Mouse (Mus musculus) 3134 (cell line): ENCODE measurements around the gene Gm9508.
"Not testable (repeated sequence)": the region's sequence is repeated elsewhere in the genome, so short reads cannot be mapped to it uniquely, and the experiment has no call there.

Source experiments
- DNase-seq: peaks from one replicate; pipeline ENCODE4 v3.0.0-alpha.2; 2011; ENCODE audit warnings: low spot score; ENCODE audit not compliant: insufficient read length; ENCODE audit errors: extremely low read depth

The Gm9508 gene

DNA sequence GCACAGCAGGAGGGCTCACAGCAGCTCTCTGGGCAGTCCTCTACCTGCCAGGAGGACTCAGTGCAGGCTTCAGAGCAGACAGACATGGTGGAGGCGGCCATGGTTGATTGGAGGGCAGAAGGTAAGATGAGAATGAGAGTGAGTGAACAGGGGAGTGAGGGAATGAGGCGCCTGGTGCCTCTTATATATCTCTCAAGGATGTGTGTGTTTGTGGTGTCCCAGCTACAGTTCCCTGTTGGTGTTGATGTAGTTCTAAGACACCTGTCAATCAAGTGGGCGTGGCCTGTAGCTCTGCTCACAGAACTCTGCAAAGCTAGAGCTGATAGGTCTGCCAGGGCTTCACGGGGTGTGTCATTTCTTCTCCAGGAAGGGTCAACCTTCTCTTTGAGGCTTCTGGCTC, at the start of gene Gm9508:
TSS of gene Gm9508 (minus strand) at position 101 of the 400 bp plus-strand sequence.
- DNase-seq: no peak

GRCm38 (mm10) chr10:77741924-77742688, 45.1 kb upstream of the Gm9508 start, which contains the start of gene Gm18596:
Gm18596 (minus strand) TSS chr10:77742638.
- DNase-seq: not testable (repeated sequence)

GRCm38 (mm10) chr10:77738929-77739328, 41.9 kb upstream of the Gm9508 start:
- no peak for DNase-seq

DNA sequence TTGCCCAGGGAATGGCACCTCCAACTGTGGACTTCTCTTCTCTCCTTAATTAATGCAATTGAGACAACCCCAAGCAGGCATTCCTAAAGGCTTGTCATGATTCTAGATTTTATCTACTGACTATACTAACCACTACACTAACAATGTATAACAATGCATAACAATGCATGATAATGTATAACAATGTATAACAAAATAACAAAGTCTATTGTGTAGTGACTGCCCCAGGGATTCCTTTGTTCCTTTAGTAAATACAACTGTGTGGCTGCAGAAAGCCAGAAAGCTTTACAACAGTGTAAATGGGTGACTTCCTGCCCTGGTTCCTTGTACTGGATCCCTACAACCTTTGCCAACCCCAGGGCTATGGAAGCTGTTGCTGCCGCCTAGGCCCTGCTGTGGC, 38.9 kb upstream of the Gm9508 start:
- DNase-seq: no peak

DNA sequence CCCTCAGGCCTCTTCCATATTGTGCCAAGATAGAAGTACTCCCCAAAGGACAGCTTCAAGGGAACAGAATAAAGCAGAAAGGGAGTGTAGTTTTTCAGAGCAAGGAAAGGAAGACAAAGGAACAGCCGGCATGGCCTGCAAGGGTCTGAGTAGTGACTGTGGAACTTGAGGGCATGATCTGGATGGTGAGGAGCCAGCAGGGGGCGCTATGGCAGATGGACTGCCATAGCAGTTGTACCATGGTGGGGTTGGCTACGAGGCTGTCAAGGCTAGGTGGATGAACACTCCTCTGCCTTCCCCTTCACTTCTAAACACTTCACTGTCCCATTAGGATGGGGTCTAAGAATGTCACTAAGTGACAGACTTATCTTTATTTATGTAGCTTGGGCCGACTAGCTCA, 32.2 kb upstream of the Gm9508 start:
- no peak for DNase-seq

DNA sequence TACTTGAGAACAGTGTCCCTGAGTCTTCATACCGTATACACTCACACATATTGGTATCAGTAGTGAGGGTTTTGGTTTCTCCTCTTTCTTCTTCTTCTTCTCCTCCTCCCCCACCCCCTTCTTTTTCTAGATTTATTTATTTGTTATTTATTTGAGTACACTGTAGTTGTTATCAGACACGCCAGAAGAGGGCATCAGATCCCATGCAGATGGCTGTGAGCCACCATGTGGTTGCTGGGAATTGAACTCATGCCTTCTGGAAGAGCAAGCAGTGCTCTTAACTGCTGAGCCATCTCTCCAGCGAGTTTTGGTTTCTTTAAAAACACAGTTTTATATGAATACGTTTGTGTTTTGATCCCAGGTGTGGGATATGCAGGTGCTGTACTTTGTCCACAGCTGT, 31.2 kb upstream of the Gm9508 start:
- DNase-seq: no peak

DNA sequence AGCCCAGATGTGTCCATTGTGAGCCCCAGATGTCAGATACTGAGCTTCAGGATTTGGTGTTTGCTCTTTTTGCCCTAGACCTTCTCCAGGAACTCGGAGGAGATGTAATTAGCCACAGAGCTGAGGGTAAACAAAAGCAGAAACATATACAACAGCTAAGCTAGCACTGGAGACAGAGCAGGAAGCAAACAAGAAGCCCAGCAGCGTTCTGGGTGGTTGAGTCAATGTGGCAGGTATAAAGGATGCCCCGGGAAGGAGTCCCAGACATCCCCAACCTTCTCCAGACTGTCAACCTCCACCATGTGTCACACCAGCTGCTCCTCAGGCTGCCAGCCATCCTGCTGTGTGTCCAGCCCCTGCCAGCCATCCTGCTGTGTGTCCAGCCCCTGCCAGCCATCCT, 29.2 kb upstream of the Gm9508 start, which contains the start of gene Gm10100:
TSS of gene Gm10100 (plus strand) at position 301 of the 400 bp plus-strand sequence.
- no peak for DNase-seq

GRCm38 (mm10) chr10:77724855-77725254, 27.8 kb upstream of the Gm9508 start:
- no peak for DNase-seq

GRCm38 (mm10) chr10:77720299-77720698, 23.3 kb upstream of the Gm9508 start, which contains the start of gene Krtap12-1:
Krtap12-1 (plus strand) TSS chr10:77720599.
- DNase-seq: not testable (repeated sequence)

- no peak for DNase-seq
These were observed 18.5 kb upstream of the Gm9508 start, which contains the start of gene Gm10142 for GRCm38 (mm10) chr10:77715507-77715906. Gm10142 (plus strand) TSS chr10:77715807.

DNA sequence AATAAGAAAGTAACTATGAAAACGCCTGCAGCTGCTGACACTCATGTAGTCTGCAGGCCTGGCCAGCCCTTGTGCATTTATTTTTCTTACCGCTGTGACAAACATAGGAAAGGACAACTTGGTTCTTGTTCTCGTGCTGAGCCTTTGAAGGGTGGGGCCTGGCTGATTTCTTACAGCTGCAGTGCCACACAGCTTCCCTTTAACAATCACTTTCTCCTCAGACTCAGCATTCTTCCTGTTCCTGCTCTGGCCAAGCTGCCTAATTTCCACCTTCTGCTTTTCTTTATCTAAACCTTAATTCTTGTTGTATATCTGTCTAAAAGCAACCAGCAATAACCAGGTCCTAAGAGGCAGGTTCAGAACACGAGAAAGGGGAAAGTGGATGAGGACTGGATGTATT, 16.7 kb upstream of the Gm9508 start:
- DNase-seq: no peak

- DNase-seq: not testable (repeated sequence)
These were observed 14.1 kb upstream of the Gm9508 start, which contains the start of gene Gm10024 for GRCm38 (mm10) chr10:77711157-77711556. Gm10024 (plus strand) TSS chr10:77711457.

DNA sequence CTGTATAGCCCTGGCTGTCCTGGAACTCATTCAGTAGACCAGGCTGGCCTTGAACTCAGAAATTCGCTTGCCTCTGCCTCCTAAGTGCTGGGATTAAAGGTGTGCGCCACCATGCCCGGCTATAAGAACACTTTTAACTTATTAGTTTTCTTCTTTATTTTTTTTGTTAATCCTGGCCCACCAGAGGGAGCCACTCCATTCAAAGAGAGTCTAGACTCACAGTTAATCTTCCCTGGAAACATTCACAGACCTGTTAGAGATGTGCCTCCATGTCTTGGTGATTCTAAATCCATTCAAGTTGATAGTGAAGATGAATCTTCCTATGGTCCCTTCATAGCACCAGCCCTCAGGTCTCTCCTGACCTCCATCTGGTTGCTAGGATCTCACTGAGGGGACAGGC, 12.8 kb upstream of the Gm9508 start:
- DNase-seq: no peak

GRCm38 (mm10) chr10:77706326-77706725, 9.3 kb upstream of the Gm9508 start, which contains the start of gene Gm10272:
Gm10272 (plus strand) TSS chr10:77706626.
- no peak for DNase-seq

DNA sequence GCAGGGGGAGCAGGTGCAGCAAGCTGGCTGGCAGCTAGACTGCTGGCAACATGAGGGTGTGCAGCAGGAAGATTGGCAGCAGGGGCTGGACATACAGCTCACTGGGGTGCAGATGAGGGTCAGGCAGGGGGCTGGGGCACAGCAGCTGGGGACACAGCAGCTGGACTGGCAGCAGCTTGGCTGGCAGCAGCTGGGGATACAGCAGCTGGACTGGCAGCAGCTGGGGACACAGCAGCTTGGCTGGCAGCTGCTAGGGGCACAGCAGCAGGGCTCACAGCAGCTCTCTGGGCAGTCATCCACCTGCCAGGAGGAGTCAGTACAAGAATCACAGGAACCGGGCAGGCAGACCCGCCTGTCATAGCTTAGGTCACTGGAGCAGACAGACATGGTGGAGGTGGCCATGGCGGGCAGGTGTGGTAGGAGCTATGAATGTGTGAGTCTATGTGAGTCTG, 6.7 kb downstream of the Gm9508 start, which contains the start of gene Gm19402:
TSS of gene Gm19402 (minus strand) at position 402 of the 452 bp plus-strand sequence.
- DNase-seq: not testable (repeated sequence)

GRCm38 (mm10) chr10:77687021-77687420, 10.0 kb downstream of the Gm9508 start:
- DNase-seq: no peak

- no peak for DNase-seq
These were observed 11.0 kb downstream of the Gm9508 start, which contains the start of gene Tspear for GRCm38 (mm10) chr10:77685895-77686664. Tspear (plus strand) TSS chr10:77686569.

DNA sequence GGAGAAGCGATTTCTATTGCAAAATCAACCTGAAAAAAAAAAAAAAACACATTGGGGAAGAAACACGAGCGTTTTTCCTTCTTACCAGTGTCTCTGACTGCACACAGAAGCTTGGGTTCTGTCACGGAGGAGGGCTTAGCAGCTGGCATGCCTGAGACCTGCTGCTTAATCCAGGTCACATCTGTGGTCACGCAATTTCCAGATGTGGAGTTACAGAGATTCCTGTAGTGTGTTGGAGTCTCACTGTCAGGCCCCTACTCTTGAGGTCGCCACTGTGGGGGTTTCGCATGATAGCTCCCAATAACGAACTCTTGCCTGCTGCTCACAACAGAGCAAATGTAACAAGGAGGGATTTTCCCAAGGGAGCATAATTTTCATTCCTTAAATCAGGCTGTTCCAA, 12.9 kb downstream of the Gm9508 start:
- no peak for DNase-seq

DNA sequence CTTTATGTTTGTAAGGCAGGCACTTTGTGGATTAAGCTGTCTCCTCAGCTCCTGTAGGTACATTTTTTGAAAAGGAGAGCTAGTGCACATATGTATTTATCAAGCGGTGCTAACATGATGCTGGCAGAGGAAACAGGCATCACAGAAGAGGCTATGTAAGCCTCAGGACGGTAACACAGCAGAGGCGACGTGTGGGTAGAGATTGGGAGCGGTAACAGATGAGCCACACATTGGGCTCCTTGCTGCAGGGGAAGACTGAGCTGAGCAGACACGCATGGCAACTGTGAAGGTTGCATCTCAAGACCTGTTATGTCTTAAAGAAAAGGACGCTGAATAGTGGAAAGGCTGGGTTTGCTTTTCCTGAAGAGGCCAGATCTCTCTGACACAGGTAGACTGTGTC, 14.0 kb downstream of the Gm9508 start:
- no peak for DNase-seq

- DNase-seq: no peak
These were observed 19.5 kb downstream of the Gm9508 start for GRCm38 (mm10) chr10:77677562-77677961.

GRCm38 (mm10) chr10:77673765-77674164, 23.3 kb downstream of the Gm9508 start:
- no peak for DNase-seq
